Mouse (Mus musculus) MEL (cell line): ENCODE results near the gene Gm49366. TPM values are rescaled to one million over a fixed set of nuclear protein-coding genes. Genes with fewer than 3 reads are reported as not detected.
"Not testable (repeated sequence)": the region's sequence is repeated elsewhere in the genome, so short reads cannot be mapped to it uniquely, and the experiment has no call there.

ENCODE experiments used
- DNase-seq: peaks from one replicate; pipeline ENCODE4 v3.0.0; 2011; ENCODE audit warnings: low read depth, low spot score
- H3K27ac ChIP-seq: 2 replicates; pipeline ENCODE4 v1.5.1; 2012; ENCODE audit warnings: low read depth, mild to moderate bottlenecking, control low read depth, low read length, moderate library complexity; ENCODE audit not compliant: control insufficient read depth
- H3K27me3 ChIP-seq, 2 experiments: fragments of 150-350 bp in 1 of 2; sonication (generic) in 1 of 2; 2 replicates each; pipeline ENCODE4 v1.6.1; 2012; ENCODE audit warnings: low read length in 2 of 2, mild to moderate bottlenecking in 2 of 2, improper control_type of control experiment in 1 of 2, moderate library complexity in 1 of 2; ENCODE audit not compliant: insufficient read depth in 2 of 2, control insufficient read depth in 1 of 2
- H3K36me3 ChIP-seq, 2 experiments: 2 replicates each; pipeline ENCODE4 v1.6.1; 2012 to 2014; ENCODE audit warnings: low read length in 2 of 2, improper control_type of control experiment in 1 of 2, inconsistent platforms in 1 of 2, mild to moderate bottlenecking in 1 of 2; ENCODE audit not compliant: insufficient read depth in 2 of 2, control insufficient read depth in 1 of 2
- H3K4me1 ChIP-seq, 2 experiments: fragments of 150-350 bp in 1 of 2; sonication (generic) in 1 of 2; 2 replicates each; pipeline ENCODE4 v1.6.1; 2012; ENCODE audit warnings: low read length in 2 of 2, improper control_type of control experiment in 1 of 2, mild to moderate bottlenecking in 1 of 2; ENCODE audit not compliant: insufficient read depth in 2 of 2, control insufficient read depth in 1 of 2
- H3K4me3 ChIP-seq, 2 experiments: fragments of 150-350 bp in 1 of 2; sonication (generic) in 1 of 2; 2 replicates each; pipeline ENCODE4 v1.5.1; 2012; ENCODE audit warnings: low read depth in 2 of 2, low read length in 2 of 2, mild to moderate bottlenecking in 2 of 2, moderate library complexity in 2 of 2, control low read depth in 1 of 2, improper control_type of control experiment in 1 of 2; ENCODE audit not compliant: control insufficient read depth in 1 of 2, insufficient read depth in 1 of 2
- H3K79me2 ChIP-seq: 2 replicates; pipeline ENCODE4 v1.6.1; 2012; ENCODE audit warnings: mild to moderate bottlenecking, low read length, moderate library complexity; ENCODE audit not compliant: control insufficient read depth, poor library complexity, insufficient read depth
- H3K9ac ChIP-seq: 2 replicates; pipeline ENCODE4 v1.6.1; 2012; ENCODE audit warnings: low read depth, mild to moderate bottlenecking, control low read depth, low read length, moderate library complexity; ENCODE audit not compliant: control insufficient read depth, poor library complexity, severe bottlenecking
- H3K9me3 ChIP-seq: fragments of 150-350 bp; sonication (generic); replicated peaks from 2 replicates; pipeline ENCODE4 v1.6.1; 2012; ENCODE audit warnings: mild to moderate bottlenecking, low read length, improper control_type of control experiment, moderate library complexity; ENCODE audit not compliant: insufficient read depth
- BHLHE40 ChIP-seq: IDR thresholded peaks from 2 replicates; pipeline ENCODE4 v1.6.1; 2012; ENCODE audit warnings: low read depth, mild to moderate bottlenecking, inconsistent platforms, low read length, improper control_type of control experiment, borderline replicate concordance
- CHD1 ChIP-seq: IDR thresholded peaks from 2 replicates; pipeline ENCODE4 v1.6.1; 2012; ENCODE audit warnings: low read depth, mild to moderate bottlenecking, inconsistent platforms, low read length, improper control_type of control experiment
- ELF1 ChIP-seq: IDR thresholded peaks from 2 replicates; pipeline ENCODE4 v1.6.1; 2014; ENCODE audit warnings: low read depth, mild to moderate bottlenecking, inconsistent platforms, low read length, improper control_type of control experiment, moderate library complexity
- EP300 ChIP-seq, 2 experiments: IDR thresholded peaks; 2 replicates each; pipeline ENCODE4 v1.6.1; 2011; ENCODE audit warnings: improper control_type of control experiment in 2 of 2, low read length in 2 of 2, low read depth in 1 of 2, mild to moderate bottlenecking in 1 of 2
- ETS1 ChIP-seq: IDR thresholded peaks from 2 replicates; pipeline ENCODE4 v1.6.1; 2012; ENCODE audit warnings: low read depth, mild to moderate bottlenecking, inconsistent platforms, low read length, improper control_type of control experiment, moderate library complexity
- GATA1 ChIP-seq: IDR thresholded peaks from 2 replicates; pipeline ENCODE4 v1.6.1; 2011; ENCODE audit warnings: low read depth, low read length, improper control_type of control experiment
- MAFK ChIP-seq: IDR thresholded peaks from 2 replicates; pipeline ENCODE4 v1.6.1; 2011; ENCODE audit warnings: low read depth, mild to moderate bottlenecking, low read length, improper control_type of control experiment, borderline replicate concordance
- MAX ChIP-seq: IDR thresholded peaks from 2 replicates; pipeline ENCODE4 v1.6.1; 2011; ENCODE audit warnings: low read length, improper control_type of control experiment
- MEF2A ChIP-seq: IDR thresholded peaks from 2 replicates; pipeline ENCODE4 v1.6.1; 2014; ENCODE audit warnings: low read depth, mild to moderate bottlenecking, inconsistent platforms, low read length, improper control_type of control experiment; ENCODE audit not compliant: poor library complexity, insufficient replicate concordance, severe bottlenecking; ENCODE audit errors: extremely low read depth
- MXI1 ChIP-seq: IDR thresholded peaks from 2 replicates; pipeline ENCODE4 v1.6.1; 2011; ENCODE audit warnings: mild to moderate bottlenecking, low read depth, low read length, improper control_type of control experiment
- MYB ChIP-seq: IDR thresholded peaks from 2 replicates; pipeline ENCODE4 v1.6.1; 2011; ENCODE audit warnings: mild to moderate bottlenecking, low read depth, low read length, improper control_type of control experiment
- MYC ChIP-seq: IDR thresholded peaks from 2 replicates; pipeline ENCODE4 v1.6.1; 2011; ENCODE audit warnings: low read depth, mild to moderate bottlenecking, low read length, improper control_type of control experiment, moderate library complexity
- RCOR1 ChIP-seq: IDR thresholded peaks from 2 replicates; pipeline ENCODE4 v1.6.1; 2012; ENCODE audit warnings: low read depth, mild to moderate bottlenecking, inconsistent platforms, low read length, improper control_type of control experiment
- SIN3A ChIP-seq: IDR thresholded peaks from 2 replicates; pipeline ENCODE4 v1.6.1; 2012; ENCODE audit warnings: low read length, improper control_type of control experiment, inconsistent platforms
- TBP ChIP-seq: IDR thresholded peaks from 2 replicates; pipeline ENCODE4 v1.8.0; 2011; ENCODE audit warnings: low read depth, low read length, improper control_type of control experiment
- TCF12 ChIP-seq: IDR thresholded peaks from 2 replicates; pipeline ENCODE4 v1.6.1; 2014; ENCODE audit warnings: low read depth, mild to moderate bottlenecking, inconsistent platforms, low read length, improper control_type of control experiment, moderate library complexity
- USF1 ChIP-seq: IDR thresholded peaks from 2 replicates; pipeline ENCODE4 v1.6.1; 2014; ENCODE audit warnings: low read depth, mild to moderate bottlenecking, inconsistent platforms, low read length, improper control_type of control experiment, moderate library complexity
- ZC3H11A ChIP-seq: IDR thresholded peaks from 2 replicates; pipeline ENCODE4 v1.6.1; 2012; ENCODE audit warnings: low read depth, mild to moderate bottlenecking, inconsistent platforms, low read length, improper control_type of control experiment
- ZKSCAN1 ChIP-seq: IDR thresholded peaks from 2 replicates; pipeline ENCODE4 v1.6.1; 2012; ENCODE audit warnings: low read depth, mild to moderate bottlenecking, inconsistent platforms, low read length, improper control_type of control experiment, moderate library complexity
- ZNF384 ChIP-seq: IDR thresholded peaks from 2 replicates; pipeline ENCODE4 v1.6.1; 2012; ENCODE audit warnings: low read depth, mild to moderate bottlenecking, inconsistent platforms, low read length, improper control_type of control experiment
- polyA plus RNA-seq, 2 experiments: library from polyadenylated mRNA; stranded (reverse) in 1 of 2; unstranded in 1 of 2; fragments of >175 nt in 1 of 2; fragments of >200 nt in 1 of 2; gene quantifications; 2 replicates each; pipeline versions ENCODE4 v1.2.1 to v1.2.4; 2012; ENCODE audit warnings: low replicate concordance in 2 of 2, low read depth in 1 of 2; ENCODE audit not compliant: insufficient read length in 2 of 2, insufficient read depth in 1 of 2, missing spikeins in 1 of 2
- total RNA-seq: library from RNA; depleted of rRNA; stranded (reverse); fragments of 300-350 nt; gene quantifications from 2 replicates; pipeline ENCODE4 v1.2.3, GENCODE M21; 2012

Gene Gm49366
- total and polyA plus RNA-seq, 3 experiments: not detected

GRCm38 (mm10) chr12:83998341-83999107, 40.2 kb upstream of the Gm49366 start:
- Histone ChIP-seq H3K27me3 (no peaks in the 10 kb centered on the region), H3K9me3 (no peaks in the 10 kb centered on the region), H3K27ac (peak overlapping the region; percentile 15; the same call in 1 of the 2 replicates), H3K4me3 (peak overlapping the region; percentile 25 to 26), H3K4me1 (peaks cover 16 to 18% of the 10 kb centered on the region in 2 experiments), H3K79me2 (no peaks in the 10 kb centered on the region), H3K9ac (peak overlapping the region; percentile 13), H3K36me3 (peaks cover 0 to 24% of the 10 kb centered on the region in 2 experiments; a peak in 3 of 4 replicates)
- peak; percentile 47 for DNase-seq
- TF ChIP-seq SIN3A (0 out of 2 replicates have a peak, but pooled peaks have one; percentile 9), TBP (no peak), EP300 (IDR thresholded peaks at IDR 0.05; ENCODE audit: low read depth in 1 of 2, low read length in 2 of 2) (peak in 1 of 2 experiments; percentile 15; a peak in 2 of 4 replicates), ZC3H11A (0 out of 2 replicates have a peak, but pooled peaks have one; percentile 8)

- Histone ChIP-seq H3K4me3 (peak overlapping the region; percentile 26 to 44; a peak in 2 of 4 replicates), H3K36me3 (peaks cover 0 to 24% of the 10 kb centered on the region in 2 experiments; a peak in 2 of 4 replicates), H3K27ac (peak overlapping the region; percentile 23), H3K4me1 (peaks cover 16 to 18% of the 10 kb centered on the region in 2 experiments)
- TF ChIP-seq BHLHE40 (peak; percentile 40; the same call in 1 of the 2 replicates), EP300 (IDR thresholded peaks at IDR 0.05; ENCODE audit: low read depth in 1 of 2, low read length in 2 of 2) (0 out of 4 replicates have a peak, but pooled peaks of 1 of the 2 experiments have one; percentile 12), ETS1 (peak; percentile 52), USF1 (peak; percentile 48; the same call in 1 of the 2 replicates)
- peak; percentile 80 for DNase-seq
- not testable (repeated sequence) for H3K9ac ChIP-seq, H3K9me3 ChIP-seq, H3K27me3 ChIP-seq, H3K79me2 ChIP-seq
Observed at GRCm38 (mm10) chr12:83999237-83999636, 39.5 kb upstream of the Gm49366 start.

- TF ChIP-seq CHD1 (no peak), ZKSCAN1 (peak; percentile 21; the same call in 1 of the 2 replicates), ZNF384 (peak; percentile 6; the same call in 1 of the 2 replicates), BHLHE40 (peak; percentile 66; the same call in 1 of the 2 replicates), GATA1 (peak; percentile 90), ELF1 (peak; percentile 12; the same call in 1 of the 2 replicates), TCF12 (peak; percentile 79), MEF2A (no peak), RCOR1 (peak; percentile 83), MYC (peak; percentile 33; the same call in 1 of the 2 replicates), MXI1 (no peak), MAFK (peak; percentile 25; the same call in 1 of the 2 replicates), ETS1 (peak; percentile 93), EP300 (IDR thresholded peaks at IDR 0.05; ENCODE audit: low read depth in 1 of 2, low read length in 2 of 2) (peak; percentile 86 to 87), SIN3A (peak; percentile 75; the same call in 1 of the 2 replicates), MAX (no peak), TBP (peak; percentile 67), MYB (0 out of 2 replicates have a peak, but pooled peaks have one; percentile 50)
- Histone ChIP-seq H3K36me3 (peaks cover 0 to 24% of the 10 kb centered on the region in 2 experiments; a peak in 2 of 4 replicates), H3K9ac (no peak overlapping the region), H3K79me2 (no peaks in the 10 kb centered on the region), H3K9me3 (no peaks in the 10 kb centered on the region), H3K4me1 (peaks cover 16 to 18% of the 10 kb centered on the region in 2 experiments), H3K4me3 (peak overlapping the region in 1 of 2 experiments; percentile 11; a peak in 1 of 4 replicates), H3K27me3 (no peaks in the 10 kb centered on the region), H3K27ac (peak overlapping the region; percentile 72)
- peak; percentile 82 for DNase-seq
Observed at GRCm38 (mm10) chr12:84000418-84000817, 38.3 kb upstream of the Gm49366 start.
